Mouse (Mus musculus): ENCODE measurements around the gene Rnase12.
"Not testable (repeated sequence)": the region's sequence is repeated elsewhere in the genome, so short reads cannot be mapped to it uniquely, and the experiment has no call there.

DNA sequence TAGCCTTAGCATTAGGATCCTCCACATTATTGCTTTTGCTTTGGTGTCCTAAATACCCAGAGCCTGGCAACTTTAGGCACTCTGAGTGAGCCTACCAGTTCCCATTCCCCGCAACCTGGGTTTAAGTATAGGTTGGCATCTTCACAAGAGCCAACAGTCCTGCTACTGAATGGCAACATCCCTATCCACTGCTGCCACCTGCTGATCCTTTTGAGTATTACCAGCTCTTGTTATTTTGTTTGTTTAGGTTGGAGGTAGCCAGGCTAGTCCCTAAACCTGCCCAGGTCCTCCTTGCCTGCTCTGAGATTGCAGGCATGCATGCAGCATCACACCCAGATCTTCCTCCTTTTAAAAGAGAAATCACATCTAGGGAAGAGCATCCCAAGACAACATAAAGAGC lies 40.8 kb upstream of the Rnase12 start:
- TF ChIP-seq CTCF (IDR thresholded peaks at IDR 0.05; ENCODE audit: extremely low read depth, insufficient read length, insufficient replicate concordance, low read depth, low read length) = peak; percentile 55; the same call in 1 of the 2 replicates
- not testable (repeated sequence) for TF ChIP-seq POLR2A (IDR thresholded peaks at IDR 0.05; ENCODE audit: low read depth, low read length)
